Mouse (Mus musculus): Measurements from ENCODE around the gene Gm5941. TPM values are rescaled to one million over a fixed set of nuclear protein-coding genes. Genes with fewer than 3 reads are reported as not detected.

Gm5941 gene
- polyA plus RNA-seq (2012; rRNA removed), result not detected in 2 replicates

GRCm38 (mm10) chrX:92489649-92490048 lies at the start of gene Gm5941:
Gene Gm5941 (plus strand): TSS chrX:92489949.

Other genes starting within 250 kb of the Gm5941 start
- 0.02 TPM in 1 of 2 replicates, not detected in the other for gene Mageb18, start 109.6 kb downstream of the Gm5941 start, polyA plus RNA-seq (2012; rRNA removed)

Data from central nervous system, embryonic 11.5 days (tissue).